Mouse (Mus musculus) heart, postnatal 36 days (tissue): ENCODE measurements around the gene Zfp385c. TPM values are rescaled to one million over a fixed set of nuclear protein-coding genes. Genes with fewer than 3 reads are reported as not detected.
"Not testable (repeated sequence)": the region's sequence is repeated elsewhere in the genome, so short reads cannot be mapped to it uniquely, and the experiment has no call there.

Source experiments
- DNase-seq, 2 experiments: peaks; one replicate each; pipeline ENCODE4 v3.0.0; 2021 to 2022
- intact Hi-C: fragments of 180-260 bp; cut with DNase I; formaldehyde crosslinking; loops from one replicate; pipeline ENCODE4 v1.15.1; 2025
- total RNA-seq, 2 experiments: library from RNA; stranded (reverse); gene quantifications; 2 replicates each; pipeline ENCODE4 v1.2.3; 2021

The Zfp385c gene
- total RNA-seq, 2 experiments from 2014 or later, result 0.28 TPM; not detected in 1

DNA sequence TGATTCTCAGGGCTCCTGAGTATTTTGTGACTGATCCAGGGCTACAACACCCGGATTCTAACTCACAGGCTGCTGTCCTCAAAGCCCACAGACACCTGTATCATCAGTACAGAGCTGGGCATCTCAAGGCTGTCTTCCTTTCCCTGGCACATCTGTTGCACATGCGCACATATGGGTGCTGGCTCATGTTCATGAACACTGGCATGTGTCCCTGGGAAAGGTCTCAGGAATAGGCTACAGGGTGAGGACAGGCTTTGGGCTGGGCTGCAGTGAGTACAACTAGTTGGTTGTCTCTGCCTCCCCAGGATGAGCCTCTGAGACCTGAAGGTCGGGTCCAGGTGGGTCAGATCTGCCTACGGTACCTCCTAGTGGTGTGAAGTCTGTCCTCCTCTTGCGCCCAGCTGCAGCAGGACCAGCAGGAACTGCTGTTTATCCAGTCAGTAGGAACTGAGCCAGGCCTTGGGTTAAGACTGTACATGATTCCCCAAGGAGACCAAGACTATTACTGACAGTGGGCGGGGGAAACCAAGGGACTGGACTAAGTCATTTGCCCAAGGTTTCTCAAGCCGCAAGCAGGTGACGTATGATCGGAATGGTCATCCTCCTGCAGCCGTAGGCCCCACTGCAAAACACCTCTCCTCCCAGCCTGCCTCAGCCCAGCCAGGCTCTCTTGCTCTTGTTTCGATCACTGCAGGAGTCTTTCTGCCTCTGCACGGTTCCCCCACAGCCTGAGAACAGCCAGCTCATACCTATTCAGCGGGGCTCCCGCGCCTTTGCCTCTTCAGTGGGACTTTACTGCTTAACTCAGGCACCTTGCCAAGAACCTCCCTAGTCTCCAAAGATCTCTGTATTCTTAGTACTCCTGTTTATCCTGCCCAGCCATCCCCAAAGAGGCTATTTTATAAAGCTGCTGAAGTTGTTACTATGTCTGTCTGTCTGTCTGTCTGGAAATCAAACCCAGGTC is 48.4 kb downstream of the Zfp385c start:
- intact Hi-C loops, result no loop called here
- DNase-seq, result no peak

DNA sequence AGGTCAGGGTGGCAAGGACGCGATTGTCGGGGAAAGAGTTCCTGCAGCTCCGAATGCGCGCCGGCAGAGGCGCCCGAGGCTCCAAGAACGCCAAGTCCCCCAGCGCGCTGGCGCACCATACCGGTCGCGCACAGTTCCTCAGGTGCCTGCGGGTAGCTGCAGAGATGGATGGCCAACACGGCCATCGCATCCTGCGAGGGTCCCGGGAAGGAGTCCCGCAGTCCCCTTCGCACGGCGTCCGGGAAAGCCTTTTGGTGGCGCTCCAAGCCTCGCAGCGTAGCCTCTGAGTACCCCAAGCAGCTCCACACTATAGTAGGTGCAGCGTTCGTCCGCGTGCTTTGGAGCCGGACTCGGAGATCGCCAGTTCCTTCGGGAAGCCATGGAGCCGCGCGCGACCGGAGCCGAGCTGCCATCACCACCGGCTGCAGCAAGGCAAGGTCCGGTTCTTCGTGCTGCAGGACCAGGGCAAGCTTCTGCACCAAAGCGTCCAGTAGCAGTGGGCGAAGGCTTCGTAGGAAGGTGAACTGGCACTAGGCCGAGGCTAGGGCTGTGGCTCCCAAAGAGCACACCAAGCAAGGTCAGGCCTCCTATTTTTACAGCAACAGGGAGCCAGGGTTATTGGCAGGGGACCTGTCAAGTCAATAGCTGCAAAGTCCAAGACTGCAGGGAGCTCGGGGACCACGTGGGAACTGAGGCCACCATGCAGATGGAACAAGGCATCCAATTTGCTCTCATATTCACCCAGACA is 51.9 kb downstream of the Zfp385c start:
- intact Hi-C loops, result no loop called here
- DNase-seq, result peak; percentile 21 to 28

DNA sequence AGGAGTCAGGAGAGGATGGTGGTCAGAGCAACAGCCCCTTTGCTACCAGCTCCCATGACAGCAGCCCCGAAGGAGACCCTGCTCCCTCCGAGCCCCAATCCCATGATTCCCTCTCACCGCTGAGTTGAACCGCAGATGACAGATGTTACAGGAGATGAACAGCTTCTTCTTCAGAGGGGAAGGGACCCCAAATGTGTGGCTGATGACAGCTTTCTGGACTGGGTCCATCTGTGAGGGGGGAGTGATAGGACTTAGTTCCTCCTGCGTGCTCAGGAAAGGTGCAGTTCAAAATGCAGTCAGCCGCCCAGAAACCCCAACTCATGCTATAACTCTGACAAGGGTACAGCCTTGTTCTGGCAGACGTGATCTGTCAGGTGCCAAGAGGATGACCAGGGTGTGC is 57.7 kb downstream of the Zfp385c start:
- intact Hi-C loops, result no loop called here
- no peak for DNase-seq

DNA sequence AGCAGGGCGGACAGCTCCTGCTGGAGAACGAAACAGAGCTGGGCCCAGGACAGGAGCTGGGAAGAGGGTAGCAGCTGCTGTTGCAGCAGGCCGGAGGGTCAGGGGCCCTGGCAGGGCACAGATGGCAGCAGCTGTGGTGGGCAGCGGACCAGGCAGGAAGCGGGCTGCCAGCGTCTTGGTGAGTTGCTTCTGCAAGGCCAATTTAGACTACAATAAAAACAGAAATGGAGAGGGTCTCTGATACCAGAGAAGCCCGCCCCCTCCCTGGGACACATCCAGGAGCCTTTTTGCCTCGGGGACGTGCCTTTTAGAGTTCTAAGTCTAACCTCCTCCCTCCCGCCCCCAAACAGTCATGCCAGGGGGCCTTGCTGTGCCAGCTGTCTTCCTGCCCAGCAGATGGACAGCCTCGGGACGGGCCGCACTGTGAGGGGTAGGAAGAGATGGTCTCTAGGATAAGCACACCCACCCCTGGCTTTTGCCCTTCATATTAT is 63.3 kb downstream of the Zfp385c start:
- intact Hi-C loops, result loop anchor here (1.0 to 5.0 kb wide), 2 partner anchors 25 to 133 kb away; partner anchors contain the start of gene Hcrt
- no peak for DNase-seq

DNA sequence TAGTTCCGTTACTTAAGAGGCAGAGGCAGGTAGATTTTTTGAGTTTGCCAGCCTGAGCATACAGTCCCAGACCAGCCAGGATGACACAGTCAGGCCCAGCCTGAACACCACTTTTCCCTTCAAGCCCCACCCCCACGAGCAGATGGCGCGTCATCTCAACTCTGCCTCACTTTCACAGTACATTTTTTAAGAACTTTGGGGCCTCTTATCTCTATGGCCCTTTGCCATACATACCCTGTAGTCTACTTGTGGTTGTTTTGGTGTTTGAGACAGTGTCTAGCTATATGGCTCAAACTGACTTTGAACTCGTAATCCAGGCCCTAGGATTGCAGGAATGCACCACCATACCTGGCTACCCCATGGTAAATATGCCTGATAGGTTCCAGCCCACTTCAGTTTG is 64.2 kb downstream of the Zfp385c start:
- intact Hi-C loops, result loop anchor here (1.0 to 5.0 kb wide), 2 partner anchors 26 to 134 kb away; partner anchors contain the start of gene Hcrt
- DNase-seq, result no peak

DNA sequence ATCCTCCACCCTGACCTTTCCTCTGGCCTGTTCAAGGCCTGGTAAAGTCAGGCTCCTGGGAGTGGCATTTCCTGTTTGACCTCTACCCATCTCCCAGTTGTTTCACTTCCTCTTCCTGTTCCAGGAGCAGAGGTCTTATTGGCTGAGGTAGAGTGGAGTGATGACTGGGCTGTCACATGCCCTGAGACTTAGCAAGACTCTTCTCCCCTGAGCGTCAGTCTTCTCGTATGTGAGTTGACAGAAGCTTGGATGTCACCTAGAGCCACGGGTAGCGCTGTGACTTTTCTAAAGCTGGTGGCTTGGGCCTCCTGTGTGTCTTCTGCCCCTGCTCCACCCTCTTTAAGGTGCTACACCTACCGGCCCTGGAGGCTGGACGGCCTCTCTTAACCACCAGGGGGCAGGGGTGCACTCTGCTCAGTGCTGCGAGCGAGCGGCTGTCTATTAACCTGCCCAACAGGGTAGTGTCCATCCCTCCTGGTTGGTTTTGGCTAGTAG is 65.5 kb downstream of the Zfp385c start:
- DNase-seq, result peak; percentile 76 to 77
- intact Hi-C loops, result loop anchor here (2.0 to 5.0 kb wide), 3 partner anchors 68 to 136 kb away; partner anchors contain the start of gene Hcrt

DNA sequence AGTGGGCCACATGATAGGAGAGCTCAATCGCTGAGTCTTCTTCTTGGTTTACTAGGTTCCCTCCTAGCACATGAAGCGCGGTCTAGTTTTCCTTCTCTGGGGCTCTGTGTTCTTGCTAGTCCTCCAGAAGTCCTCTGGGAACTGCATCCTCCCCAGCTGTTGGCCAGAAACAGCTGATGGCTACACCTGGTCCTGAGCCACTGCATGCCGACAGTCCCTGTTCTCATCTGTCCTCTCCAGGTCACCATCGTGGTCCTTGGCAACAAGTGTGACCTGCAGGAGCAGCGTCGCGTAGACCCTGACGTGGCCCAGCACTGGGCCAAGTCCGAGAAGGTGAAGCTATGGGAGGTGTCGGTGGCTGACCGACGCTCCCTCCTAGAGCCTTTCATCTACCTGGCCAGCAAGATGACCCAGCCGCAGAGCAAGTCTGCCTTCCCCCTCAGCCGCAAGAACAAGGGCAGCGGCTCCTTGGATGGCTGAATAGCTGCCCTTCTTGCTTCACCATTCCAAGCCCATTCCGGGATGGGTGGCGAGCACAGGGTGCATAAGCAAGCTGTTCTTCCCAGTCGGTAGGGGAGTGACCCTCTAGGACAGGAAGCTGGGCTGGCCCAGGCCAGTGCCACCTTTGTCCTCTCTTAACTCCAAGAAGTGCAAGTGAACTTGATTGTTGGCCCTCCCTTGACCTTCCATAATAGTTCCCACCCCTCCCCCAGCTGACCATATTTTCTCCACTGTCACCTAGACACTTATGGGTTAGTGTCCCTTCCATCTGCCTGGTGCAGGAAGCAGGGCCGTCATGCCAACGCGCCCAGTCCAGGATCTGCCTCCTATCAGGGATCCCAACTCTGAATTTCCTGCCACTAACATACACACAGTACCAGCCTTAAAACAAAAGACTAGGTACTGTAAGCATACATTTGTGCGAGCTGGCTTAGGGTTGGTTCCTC is 66.2 kb downstream of the Zfp385c start:
- intact Hi-C loops, result loop anchor here (2.0 to 5.0 kb wide), 3 partner anchors 69 to 136 kb away; partner anchors contain the start of gene Hcrt
- DNase-seq, result no peak

DNA sequence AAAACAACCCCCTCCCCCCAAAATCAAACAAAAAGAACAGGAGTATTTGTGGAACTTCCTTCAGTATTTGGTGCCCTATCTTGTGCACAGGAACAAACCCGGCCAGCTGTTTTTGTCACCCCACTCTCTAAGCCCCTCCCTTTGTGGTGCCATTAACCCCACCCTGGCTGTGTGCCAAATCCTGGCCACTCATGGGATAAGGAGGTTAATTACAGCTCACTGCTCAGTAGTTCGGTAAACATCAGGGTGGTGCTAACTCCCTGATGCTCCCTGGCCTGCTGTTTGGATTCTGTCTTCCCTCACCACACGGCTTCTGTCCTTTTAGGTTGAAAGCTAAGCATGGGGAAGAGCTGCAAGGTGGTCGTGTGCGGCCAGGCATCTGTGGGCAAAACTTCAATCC is 68.4 kb downstream of the Zfp385c start:
- intact Hi-C loops, result loop anchor here (5.0 kb wide), 1 partner anchor 313 kb away; the partner anchor contains the start of gene Stat3
- peak in 1 of 2 experiments; percentile 38 for DNase-seq

DNA sequence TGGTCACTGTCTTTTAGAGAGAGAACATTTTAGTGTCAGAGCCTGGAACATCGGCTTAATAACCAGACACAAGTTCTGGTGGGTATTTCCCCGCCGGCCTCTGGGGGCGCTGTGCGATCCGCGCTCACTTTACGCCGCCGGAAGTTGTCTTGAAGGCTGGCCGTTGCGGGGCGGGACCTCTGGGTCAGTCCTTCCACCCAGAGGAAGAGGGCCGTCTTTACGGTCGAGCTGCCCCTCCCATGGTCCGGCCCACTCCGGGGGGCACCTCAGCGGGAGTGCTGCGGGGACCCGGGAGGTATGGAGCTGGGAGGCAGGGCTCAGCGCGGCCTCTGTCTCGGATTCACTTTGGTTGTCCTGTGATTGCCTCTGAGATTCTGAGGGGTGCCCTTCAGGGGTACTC is 69.5 kb downstream of the Zfp385c start:
- peak; percentile 96 for DNase-seq
- intact Hi-C loops, result loop anchor here (5.0 kb wide), 1 partner anchor 315 kb away; the partner anchor contains the start of gene Stat3

DNA sequence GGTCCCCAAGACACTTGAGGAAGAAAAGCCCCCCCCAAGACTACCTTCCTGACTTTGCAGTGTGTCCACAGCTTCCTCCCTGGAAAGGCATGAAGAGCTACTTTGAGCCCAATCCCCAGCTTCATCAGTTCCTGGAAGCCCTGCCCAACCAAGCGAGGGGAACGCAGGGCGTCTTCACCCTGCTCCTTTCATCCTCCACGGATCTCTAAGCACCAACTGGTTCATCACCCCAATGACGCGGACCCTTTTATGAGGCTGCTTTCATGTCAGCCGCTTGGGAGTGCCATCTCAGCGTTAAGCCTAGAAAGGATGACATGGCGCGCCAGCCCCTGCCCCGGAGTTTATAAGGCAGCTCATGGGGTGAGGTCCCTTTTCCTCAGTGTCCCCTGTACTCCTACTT is 72.3 kb downstream of the Zfp385c start, which contains the start of gene Dnajc7:
TSS of gene Dnajc7 (minus strand) at position 187 of the 400 bp plus-strand sequence.
- intact Hi-C loops, result loop anchor here (2.0 to 5.0 kb wide), 2 partner anchors 49 to 317 kb away; partner anchors contain the start of gene Stat3
- DNase-seq, result no peak

DNA sequence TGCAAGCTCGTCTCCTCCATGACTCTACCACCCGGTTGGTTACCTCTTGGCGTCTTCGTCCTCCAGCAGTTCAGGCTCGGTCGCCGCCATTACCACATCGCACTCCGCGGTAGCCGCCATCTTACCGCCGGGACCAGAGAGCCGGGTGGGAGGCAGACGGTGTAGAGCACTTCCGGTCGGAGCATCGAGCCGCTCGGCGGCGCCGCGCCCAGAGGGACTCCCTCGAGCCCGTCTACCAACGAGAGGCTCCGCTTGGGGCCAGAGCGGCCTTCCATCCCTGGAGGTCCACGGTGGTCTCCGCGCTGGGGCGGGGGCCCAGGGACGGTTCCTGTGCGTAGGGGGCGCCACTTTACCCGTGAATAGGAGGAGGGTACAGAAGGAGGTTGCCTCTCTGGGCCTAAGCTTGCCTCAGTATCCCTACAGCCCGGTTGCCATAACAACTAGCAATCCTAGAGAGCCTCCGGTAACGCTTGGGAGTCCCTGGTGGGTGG is 72.7 kb downstream of the Zfp385c start:
- DNase-seq, result peak; percentile 92 to 96
- intact Hi-C loops, result loop anchor here (2.0 kb wide), 1 partner anchor 49 kb away; no protein-coding TSS in a partner anchor

DNA sequence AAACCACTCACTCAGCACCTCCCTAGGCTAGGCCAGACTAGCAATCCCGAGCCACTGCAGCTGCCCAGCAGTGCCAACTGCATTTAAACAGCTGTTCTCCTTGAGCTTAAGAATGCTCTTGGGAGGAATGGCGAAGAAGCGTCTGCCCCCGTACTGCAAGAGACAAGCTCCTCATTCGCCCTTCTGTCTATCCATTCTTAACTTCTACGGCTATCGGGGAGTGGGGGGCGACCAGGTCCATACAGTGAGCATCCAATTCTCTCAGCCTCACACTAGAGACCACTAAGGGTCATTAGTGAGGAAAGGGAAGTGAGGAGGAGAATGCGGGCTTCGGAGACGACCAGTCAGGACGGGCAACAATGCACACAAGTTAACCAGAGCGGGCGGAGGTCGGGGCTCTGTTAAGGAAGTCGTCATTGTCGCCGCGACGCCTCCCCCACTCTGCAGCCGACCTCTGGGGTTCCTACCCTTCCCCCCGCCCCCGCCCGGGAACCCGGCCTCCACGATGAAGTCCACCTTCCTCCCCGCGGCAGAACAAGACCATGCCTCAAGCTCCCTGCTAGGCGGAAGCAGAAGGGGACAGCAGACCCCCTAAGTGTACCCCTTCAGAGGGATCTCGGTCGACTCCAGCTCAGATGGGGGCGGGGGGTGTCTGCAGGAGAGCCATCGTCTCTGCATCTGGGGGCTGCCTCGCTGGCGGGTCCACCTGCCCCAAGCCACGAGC is 73.3 kb downstream of the Zfp385c start, which contains the start of gene Nkiras2:
TSS of gene Nkiras2 (plus strand) at position 484 of the 724 bp plus-strand sequence.
- intact Hi-C loops, result loop anchor here (2.0 kb wide), 1 partner anchor 48 kb away; no protein-coding TSS in a partner anchor

DNA sequence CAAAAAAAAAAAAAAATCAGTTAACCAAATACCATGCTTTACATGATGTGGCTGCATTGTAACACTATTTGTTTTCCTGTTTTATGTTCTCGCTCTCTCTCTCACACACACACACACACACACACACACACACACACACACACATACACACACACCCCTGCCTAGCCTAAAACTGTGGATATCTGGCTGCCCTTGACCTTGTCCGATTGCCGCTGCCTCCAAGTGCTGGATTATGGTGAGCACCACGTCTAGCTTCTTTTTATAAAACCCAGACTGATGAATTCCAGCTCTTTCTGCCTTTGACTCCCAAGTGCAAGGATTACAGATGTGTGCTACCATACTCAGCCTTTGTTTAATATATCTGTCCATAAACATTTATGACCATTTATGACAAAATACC is 74.8 kb downstream of the Zfp385c start:
- DNase-seq, result no peak
- intact Hi-C loops, result no loop called here

More for the DNA sequence above, 73.3 kb downstream of the Zfp385c start, which contains the start of gene Nkiras2:
- DNase-seq, result peak in 1 of 2 experiments; percentile 51

DNA sequence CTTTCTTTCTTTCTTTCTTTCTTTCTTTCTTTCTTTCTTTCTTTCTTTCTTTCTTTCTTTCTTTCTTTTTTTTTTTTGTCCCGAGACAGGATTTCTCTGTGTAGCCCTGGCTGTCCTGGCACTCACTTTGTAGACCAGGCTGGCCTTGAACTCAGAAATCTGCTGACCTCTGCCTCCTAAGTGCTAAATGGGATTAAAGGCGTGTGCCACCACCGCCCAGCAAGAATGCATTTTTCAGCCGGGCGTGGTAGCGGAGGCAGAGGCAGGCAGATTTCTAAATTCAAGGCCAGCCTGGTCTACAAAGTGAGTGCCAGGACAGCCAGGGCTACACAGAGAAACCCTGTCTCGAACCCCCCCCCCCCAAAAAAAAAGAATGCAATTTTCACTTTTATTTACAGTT is 75.4 kb downstream of the Zfp385c start:
- DNase-seq, intact Hi-C loops: not testable (repeated sequence)

DNA sequence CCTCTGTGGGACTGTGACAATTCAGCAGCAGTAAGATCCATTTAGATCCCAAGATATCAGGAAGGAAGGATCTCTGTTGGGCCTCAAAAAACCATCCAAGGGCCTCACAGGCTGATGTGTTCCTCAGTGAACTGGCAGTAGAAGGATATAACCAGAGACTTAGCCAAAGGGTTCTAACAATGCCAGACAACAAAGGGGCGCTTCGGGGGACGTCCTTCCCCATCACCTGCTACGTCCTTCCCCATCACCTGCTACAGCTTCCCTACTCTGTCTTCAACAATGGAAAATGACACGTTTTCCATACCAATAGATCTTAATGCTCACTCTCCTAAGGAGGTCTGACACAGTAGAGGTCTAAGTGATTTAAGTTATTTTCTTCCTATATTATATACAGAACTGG is 75.9 kb downstream of the Zfp385c start:
- DNase-seq, result no peak
- intact Hi-C loops, result no loop called here

DNA sequence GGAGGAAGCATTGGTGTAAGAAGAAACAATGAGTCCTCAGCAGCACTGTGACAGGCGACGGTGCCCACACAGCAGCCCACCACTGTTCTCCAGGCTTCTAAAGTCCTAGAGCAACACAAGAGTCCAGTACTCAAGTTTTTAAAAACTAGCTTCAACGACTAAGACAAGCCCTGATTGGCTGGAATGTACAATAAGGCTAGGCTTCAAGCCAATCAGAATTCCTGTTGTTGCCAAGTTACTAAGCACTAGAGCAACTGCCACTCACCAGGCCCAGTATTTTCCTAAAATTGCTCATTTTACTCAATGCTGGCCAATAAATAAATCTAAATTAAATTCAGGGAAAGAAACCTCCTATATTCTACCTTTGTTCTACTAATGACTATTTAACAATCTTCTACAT is 79.0 kb downstream of the Zfp385c start:
- intact Hi-C loops, result no loop called here
- no peak for DNase-seq

DNA sequence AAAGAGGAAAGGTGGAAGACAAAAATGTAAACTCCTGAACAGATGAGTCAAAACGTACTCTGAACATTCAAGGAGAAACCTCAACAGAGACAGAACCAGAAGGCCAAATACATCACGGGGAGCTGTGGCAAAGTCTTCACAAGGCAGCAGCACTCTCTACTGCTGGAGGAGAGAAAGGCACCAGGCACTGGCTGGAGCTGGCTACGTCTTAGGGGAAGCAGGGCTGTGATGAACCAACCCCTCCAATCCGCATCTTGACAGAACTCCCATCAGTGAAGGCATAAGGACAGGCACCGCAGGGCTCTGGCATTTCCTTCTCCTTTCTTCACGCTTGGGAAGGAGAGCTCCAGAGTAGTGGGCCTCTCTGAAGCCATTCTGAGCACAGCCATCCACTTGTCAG is 80.6 kb downstream of the Zfp385c start:
- no peak for DNase-seq
- intact Hi-C loops, result no loop called here

DNA sequence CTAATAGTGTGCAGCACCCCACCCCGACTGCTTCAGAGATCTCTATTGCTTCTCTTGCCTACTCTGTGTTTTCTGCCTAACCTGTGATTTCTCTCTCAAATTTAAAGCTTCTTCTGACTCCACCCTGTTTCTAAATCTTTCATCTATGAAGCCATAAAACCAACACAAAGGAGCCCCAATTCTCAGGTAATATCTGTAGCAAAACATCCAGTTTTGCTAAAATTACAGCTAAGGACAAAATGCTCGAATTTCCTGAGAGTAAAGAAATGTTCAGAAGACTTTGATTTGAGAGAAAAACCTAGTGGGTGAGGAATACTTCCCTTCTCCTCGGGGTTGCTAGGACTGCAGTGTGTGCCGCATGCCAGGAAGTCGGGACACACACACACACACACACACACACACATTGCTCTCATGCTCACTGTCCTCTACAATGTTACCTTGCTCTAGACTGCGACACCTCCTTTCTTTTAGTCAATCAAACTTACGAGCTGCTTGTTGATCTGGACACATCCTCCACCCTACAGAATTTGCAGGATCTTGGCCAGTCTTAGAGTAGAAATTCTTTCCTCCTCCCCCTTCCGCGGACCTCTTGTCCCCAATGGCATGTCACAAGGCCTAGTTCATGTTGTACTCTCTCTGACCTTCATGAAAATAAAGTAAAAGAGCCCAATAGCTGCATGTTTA is 82.1 kb downstream of the Zfp385c start:
- intact Hi-C loops, result no loop called here
- no peak for DNase-seq
